Mouse (Mus musculus) liver, embryonic 13.5 days (tissue): ENCODE results near the gene Greb1. TPM values are rescaled to one million over a fixed set of nuclear protein-coding genes. Genes with fewer than 3 reads are reported as not detected.
A peak's percentile ranks its signal among the peaks of the same experiment; 100 is the strongest.

Experiments
- ATAC-seq: fragments of 200-750 bp; cut with Nextera tagmentation; 2 replicates; pipeline ENCODE4 v1.8.0; 2017; ENCODE audit warnings: low read depth, mild to moderate bottlenecking, moderate number of reproducible peaks, moderate library complexity
- DNase-seq: peaks from one replicate; pipeline ENCODE4 v3.0.0; 2022
- H3K27ac ChIP-seq: fragments of 300-500 bp; sonication (generic); 2 replicates; pipeline ENCODE4 v1.5.1; 2015; ENCODE audit warnings: moderate library complexity, mild to moderate bottlenecking, inconsistent platforms
- H3K27me3 ChIP-seq: fragments of 300-500 bp; sonication (generic); 2 replicates; pipeline ENCODE4 v1.6.1; 2015; ENCODE audit warnings: mild to moderate bottlenecking, inconsistent platforms
- H3K36me3 ChIP-seq: fragments of 300-500 bp; sonication (generic); 2 replicates; pipeline ENCODE4 v1.6.1; 2015; ENCODE audit warnings: mild to moderate bottlenecking, inconsistent platforms
- H3K4me1 ChIP-seq: fragments of 300-500 bp; sonication (generic); replicated peaks from 2 replicates; pipeline ENCODE4 v1.6.1; 2015; ENCODE audit warnings: inconsistent platforms
- H3K4me2 ChIP-seq: fragments of 300-500 bp; sonication (generic); 2 replicates; pipeline ENCODE4 v1.6.1; 2015; ENCODE audit warnings: inconsistent platforms, mild to moderate bottlenecking, moderate library complexity
- H3K4me3 ChIP-seq: fragments of 300-500 bp; sonication (generic); replicated peaks from 2 replicates; pipeline ENCODE4 v1.5.1; 2015; ENCODE audit warnings: mild to moderate bottlenecking, inconsistent platforms
- H3K9ac ChIP-seq: fragments of 300-500 bp; sonication (generic); 2 replicates; pipeline ENCODE4 v1.6.1; 2015; ENCODE audit warnings: mild to moderate bottlenecking, inconsistent platforms
- H3K9me3 ChIP-seq: fragments of 300-500 bp; sonication (generic); replicated peaks from 2 replicates; pipeline ENCODE4 v1.6.1; 2016; ENCODE audit warnings: inconsistent platforms
- WGBS: fragments of 180-500 bp; shearing (Covaris S2); methylation state at CpG from one replicate; pipeline ENCODE4 v1.1.7; 2015; ENCODE audit not compliant: insufficient replicate concordance; 5-methylcytosine and 5-hydroxymethylcytosine counted together
- polyA plus RNA-seq: library from polyadenylated mRNA; unstranded; fragments of >200 nt; fragmentation: Nextera tagmentation; extraction: Ambion mirVana; gene quantifications from 2 replicates; pipeline ENCODE4 v1.2.1, GENCODE M21; 2015

Greb1 gene
- polyA plus RNA-seq, 1 experiment from 2014 or later, result 0.61 TPM

GRCm38 (mm10) chr12:16829785-16830184 is 29.1 kb upstream of the Greb1 start:
- H3K9ac ChIP-seq, result no peak overlapping the region
- no peak overlapping the region for H3K4me3 ChIP-seq
- no peaks in the 10 kb centered on the region for H3K9me3 ChIP-seq
- no peaks in the 10 kb centered on the region for H3K27me3 ChIP-seq
- DNase-seq (no peak), ATAC-seq (no peak)
- H3K27ac ChIP-seq, result no peak overlapping the region
- WGBS, result 72% methylated on average over 2 of the region's 2 CpGs
- no peaks in the 10 kb centered on the region for H3K4me1 ChIP-seq
- no peak overlapping the region for H3K4me2 ChIP-seq
- peaks cover 26% of the 10 kb centered on the region for H3K36me3 ChIP-seq

GRCm38 (mm10) chr12:16828505-16828904 is 27.8 kb upstream of the Greb1 start:
- no peak overlapping the region for H3K4me3 ChIP-seq
- H3K36me3 ChIP-seq, result peaks cover 37% of the 10 kb centered on the region
- no peak overlapping the region for H3K4me2 ChIP-seq
- no peak for ATAC-seq
- 23% methylated on average over 6 of the region's 6 CpGs for WGBS
- no peak overlapping the region for H3K9ac ChIP-seq
- H3K4me1 ChIP-seq, result no peaks in the 10 kb centered on the region
- H3K27ac ChIP-seq, result no peak overlapping the region
- no peaks in the 10 kb centered on the region for H3K9me3 ChIP-seq
- H3K27me3 ChIP-seq, result no peaks in the 10 kb centered on the region
- DNase-seq, result no peak

DNA sequence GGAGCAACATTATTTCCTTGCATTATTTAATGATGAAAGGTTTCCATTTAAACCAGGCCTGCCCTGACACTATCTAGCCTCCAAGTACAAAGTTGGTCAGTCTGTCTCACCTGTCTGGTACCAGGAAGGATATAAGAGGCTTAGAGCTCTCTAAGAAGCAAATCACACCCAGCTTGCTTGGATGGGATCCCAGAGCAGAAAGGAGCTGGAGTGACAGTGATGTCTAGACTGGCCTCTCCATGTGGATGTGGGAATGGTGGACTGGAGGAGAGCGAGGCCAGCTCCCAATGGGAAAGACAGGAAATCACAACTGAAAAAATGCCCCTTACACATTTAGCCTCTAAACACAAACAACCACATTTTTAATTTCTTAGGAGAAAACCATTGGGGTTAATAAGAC is 23.0 kb upstream of the Greb1 start:
- Histone ChIP-seq H3K36me3 (peaks cover 83% of the 10 kb centered on the region), H3K27me3 (no peaks in the 10 kb centered on the region), H3K4me2 (no peak overlapping the region), H3K9me3 (no peaks in the 10 kb centered on the region), H3K4me3 (no peak overlapping the region), H3K9ac (no peak overlapping the region), H3K27ac (no peak overlapping the region), H3K4me1 (no peaks in the 10 kb centered on the region)
- 76% methylated on average over 1 of the region's 1 CpGs for WGBS
- ATAC-seq, result no peak
- no peak for DNase-seq

DNA sequence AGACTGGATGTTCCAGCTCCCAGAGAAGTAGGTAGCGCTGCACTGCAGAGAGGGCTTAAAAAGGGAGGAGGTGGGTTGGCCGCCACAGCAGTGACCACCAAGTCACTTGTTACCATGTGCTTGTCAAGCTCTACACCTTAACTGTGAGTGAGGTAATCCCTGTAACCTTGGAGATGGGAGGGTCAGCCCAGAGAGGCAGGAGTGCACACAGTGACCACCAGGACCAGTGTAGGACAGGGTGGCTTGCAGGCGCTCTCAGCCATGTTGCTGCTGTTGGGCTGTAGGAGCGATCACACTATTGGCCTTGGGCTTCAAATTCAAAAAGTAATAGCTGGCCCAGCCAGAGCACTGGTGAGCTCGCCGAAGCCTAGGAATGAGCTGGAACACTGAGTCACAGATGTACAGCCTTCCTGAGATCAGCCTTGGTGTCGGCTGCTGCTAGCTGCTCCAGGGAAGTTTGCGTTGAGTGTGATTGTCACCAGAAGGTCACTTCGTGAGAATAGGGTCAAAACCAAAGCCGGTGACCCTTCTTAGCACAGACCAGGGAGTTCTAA is 21.6 kb upstream of the Greb1 start:
- no peak for ATAC-seq
- no peak for DNase-seq
- 85% methylated on average over 10 of the region's 10 CpGs for WGBS

DNA sequence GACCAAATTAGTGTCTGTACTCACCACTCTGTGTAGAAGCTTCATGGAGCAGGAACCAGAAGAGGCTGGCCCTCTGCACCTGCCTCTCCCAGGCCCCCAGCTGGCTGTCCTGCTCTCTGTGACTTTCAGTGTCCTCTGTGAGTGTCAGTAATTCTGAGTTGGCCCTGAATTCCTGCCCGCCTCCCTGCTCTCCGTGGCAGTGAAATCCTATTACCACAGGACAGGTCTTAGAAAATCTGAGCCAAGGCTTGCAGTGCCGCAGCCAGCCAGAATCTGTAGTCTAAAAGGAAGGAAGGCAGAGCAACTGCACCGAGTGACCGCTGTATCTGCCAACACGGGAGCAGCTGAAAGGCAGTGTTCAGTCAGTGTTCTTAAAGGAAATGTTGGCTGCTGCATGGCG is 20.1 kb upstream of the Greb1 start:
- no peaks in the 10 kb centered on the region for H3K9me3 ChIP-seq
- H3K4me3 ChIP-seq, result no peak overlapping the region
- DNase-seq, result no peak
- no peaks in the 10 kb centered on the region for H3K27me3 ChIP-seq
- peaks cover 91% of the 10 kb centered on the region for H3K36me3 ChIP-seq
- 68% methylated on average over 7 of the region's 7 CpGs for WGBS
- no peak overlapping the region for H3K9ac ChIP-seq
- no peak for ATAC-seq
- no peak overlapping the region for H3K4me2 ChIP-seq
- peaks cover 10% of the 10 kb centered on the region for H3K4me1 ChIP-seq
- no peak overlapping the region for H3K27ac ChIP-seq

More for the DNA sequence above, 21.6 kb upstream of the Greb1 start:
- Histone ChIP-seq H3K9me3 (no peaks in the 10 kb centered on the region), H3K27me3 (no peaks in the 10 kb centered on the region), H3K9ac (no peak overlapping the region), H3K4me1 (0 out of 2 replicates have a peak, but pooled peaks cover 2% of the 10 kb centered on the region), H3K36me3 (peaks cover 90% of the 10 kb centered on the region), H3K27ac (no peak overlapping the region), H3K4me3 (no peak overlapping the region), H3K4me2 (no peak overlapping the region)

GRCm38 (mm10) chr12:16818513-16818912 is 17.8 kb upstream of the Greb1 start:
- ATAC-seq, result no peak

GRCm38 (mm10) chr12:16817147-16817546 is 16.5 kb upstream of the Greb1 start:
- peaks cover 20% of the 10 kb centered on the region for H3K4me1 ChIP-seq
- ATAC-seq (peak; percentile 65), DNase-seq (no peak)
- no peak overlapping the region for H3K4me2 ChIP-seq
- no peaks in the 10 kb centered on the region for H3K9me3 ChIP-seq
- H3K9ac ChIP-seq, result no peak overlapping the region
- no peaks in the 10 kb centered on the region for H3K27me3 ChIP-seq
- H3K4me3 ChIP-seq, result no peak overlapping the region
- WGBS, result 47% methylated on average over 4 of the region's 4 CpGs
- no peak overlapping the region for H3K27ac ChIP-seq
- H3K36me3 ChIP-seq, result peaks cover 74% of the 10 kb centered on the region

More at GRCm38 (mm10) chr12:16818513-16818912, 17.8 kb upstream of the Greb1 start:
- H3K9ac ChIP-seq, result no peak overlapping the region
- peaks cover 88% of the 10 kb centered on the region for H3K36me3 ChIP-seq
- no peaks in the 10 kb centered on the region for H3K27me3 ChIP-seq
- peaks cover 10% of the 10 kb centered on the region for H3K4me1 ChIP-seq
- no peak overlapping the region for H3K27ac ChIP-seq
- 73% methylated on average over 11 of the region's 11 CpGs for WGBS
- no peak overlapping the region for H3K4me3 ChIP-seq
- no peaks in the 10 kb centered on the region for H3K9me3 ChIP-seq
- no peak for DNase-seq
- no peak overlapping the region for H3K4me2 ChIP-seq

- H3K4me3 ChIP-seq, result peak overlapping the region; percentile 77
- H3K9me3 ChIP-seq, result no peaks in the 10 kb centered on the region
- WGBS, result 2% methylated on average over 15 of the region's 15 CpGs
- H3K4me1 ChIP-seq, result peaks cover 28% of the 10 kb centered on the region
- H3K27me3 ChIP-seq, result peaks cover 42% of the 10 kb centered on the region
- DNase-seq (no peak), ATAC-seq (peak; percentile 42)
- H3K27ac ChIP-seq, result no peak overlapping the region
- peak overlapping the region; percentile 83 for H3K9ac ChIP-seq
- H3K36me3 ChIP-seq, result peaks cover 22% of the 10 kb centered on the region
- H3K4me2 ChIP-seq, result peak overlapping the region; percentile 91
These were observed 10.8 kb upstream of the Greb1 start for GRCm38 (mm10) chr12:16811477-16811876.

GRCm38 (mm10) chr12:16810525-16811431 is 10.1 kb upstream of the Greb1 start, which contains the start of gene E2f6:
E2f6 (plus strand) TSS chr12:16810963.
- Histone ChIP-seq H3K36me3 (peaks cover 18% of the 10 kb centered on the region), H3K4me1 (peaks cover 28% of the 10 kb centered on the region), H3K9me3 (no peaks in the 10 kb centered on the region), H3K27me3 (peaks cover 49% of the 10 kb centered on the region), H3K4me3 (peak within 1 kb of the TSS; percentile 77), H3K27ac (peak within 1 kb of the TSS; percentile 55), H3K9ac (peak within 1 kb of the TSS; percentile 83), H3K4me2 (peak within 1 kb of the TSS; percentile 91)
- 7% methylated on average over 81 of the region's 81 CpGs for WGBS
- DNase-seq (peak; percentile 60), ATAC-seq (peak; percentile 78)

- WGBS, result 25% methylated on average over 3 of the region's 3 CpGs
- Histone ChIP-seq H3K9ac (no peak overlapping the region), H3K9me3 (no peaks in the 10 kb centered on the region), H3K27me3 (peaks cover 51% of the 10 kb centered on the region), H3K27ac (no peak overlapping the region), H3K4me2 (no peak overlapping the region), H3K36me3 (no peaks in the 10 kb centered on the region), H3K4me1 (peaks cover 27% of the 10 kb centered on the region), H3K4me3 (no peak overlapping the region)
- no peak for ATAC-seq
- DNase-seq, result no peak
These were observed 7.4 kb upstream of the Greb1 start for GRCm38 (mm10) chr12:16808045-16808444.

DNA sequence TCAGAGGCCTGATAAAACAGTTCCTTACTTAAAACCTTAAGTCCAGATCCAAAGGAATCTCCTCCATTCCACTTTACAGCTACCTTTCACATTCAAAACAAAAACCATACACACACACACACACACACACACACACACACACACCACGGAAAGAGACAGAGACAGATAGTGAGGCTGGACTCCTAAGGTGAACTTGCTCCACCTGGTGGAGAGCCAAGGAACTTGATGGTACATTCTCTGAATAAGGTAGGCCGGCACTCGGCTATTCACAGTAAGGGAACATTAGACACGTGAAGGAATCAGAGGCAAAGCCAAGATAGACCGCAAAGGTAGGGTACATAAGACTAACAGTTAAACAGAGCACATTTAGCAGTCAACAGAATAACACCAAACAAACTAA is 4.8 kb upstream of the Greb1 start:
- Histone ChIP-seq H3K27me3 (peaks cover 69% of the 10 kb centered on the region), H3K9ac (no peak overlapping the region), H3K4me2 (no peak overlapping the region), H3K4me1 (peaks cover 1% of the 10 kb centered on the region), H3K9me3 (no peaks in the 10 kb centered on the region), H3K4me3 (no peak overlapping the region), H3K27ac (no peak overlapping the region), H3K36me3 (no peaks in the 10 kb centered on the region)
- peak; percentile 31 for DNase-seq
- peak; percentile 47; the same call in 1 of the 2 replicates for ATAC-seq
- WGBS, result 5% methylated on average over 5 of the region's 5 CpGs
